Mouse (Mus musculus) CD4-positive naive resting alpha-beta T cell, adult 76 days (primary cell): ENCODE results near the gene Capn6. TPM values are rescaled to one million over a fixed set of nuclear protein-coding genes. Genes with fewer than 3 reads are reported as not detected.

Experiments used
- total RNA-seq: library from RNA; stranded (reverse); gene quantifications from one replicate; pipeline ENCODE4 v1.2.4, GENCODE M21; 2023

The Capn6 gene
- total RNA-seq: not detected

DNA sequence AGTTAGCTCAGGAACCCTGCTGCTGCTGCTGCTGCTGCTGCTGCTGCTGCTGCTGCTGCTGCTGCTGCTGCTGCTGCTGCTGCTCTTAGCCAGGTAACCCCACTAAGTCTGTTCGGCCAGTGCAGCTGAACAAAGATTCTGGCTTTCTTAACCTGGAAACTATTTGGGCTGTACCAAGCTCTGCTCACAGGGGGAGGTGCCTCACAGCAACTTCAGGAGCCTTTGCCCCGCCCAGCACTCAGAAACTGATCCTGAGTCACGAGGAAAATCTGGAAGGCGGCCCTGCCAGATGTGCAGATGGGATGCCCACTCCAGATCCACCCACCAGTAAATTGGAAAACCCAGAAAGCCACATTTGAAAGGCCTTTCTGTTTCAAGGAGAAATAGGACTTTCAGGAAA is at the start of gene Capn6:
Gene Capn6 (minus strand): TSS at position 203 of the 400 bp plus-strand sequence.

Other genes starting within 250 kb of the Capn6 start
- not detected for gene Dcx, start 105.9 kb upstream of the Capn6 start, total RNA-seq